Mouse (Mus musculus): ENCODE measurements around the gene Spink4. TPM values are rescaled to one million over a fixed set of nuclear protein-coding genes. Genes with fewer than 3 reads are reported as not detected.
A peak's percentile ranks its signal among the peaks of the same experiment; 100 is the strongest.
"Not testable (repeated sequence)": the region's sequence is repeated elsewhere in the genome, so short reads cannot be mapped to it uniquely, and the experiment has no call there.

The Spink4 gene
- polyA plus RNA-seq, 1 experiment from 2014 or later: not detected

DNA sequence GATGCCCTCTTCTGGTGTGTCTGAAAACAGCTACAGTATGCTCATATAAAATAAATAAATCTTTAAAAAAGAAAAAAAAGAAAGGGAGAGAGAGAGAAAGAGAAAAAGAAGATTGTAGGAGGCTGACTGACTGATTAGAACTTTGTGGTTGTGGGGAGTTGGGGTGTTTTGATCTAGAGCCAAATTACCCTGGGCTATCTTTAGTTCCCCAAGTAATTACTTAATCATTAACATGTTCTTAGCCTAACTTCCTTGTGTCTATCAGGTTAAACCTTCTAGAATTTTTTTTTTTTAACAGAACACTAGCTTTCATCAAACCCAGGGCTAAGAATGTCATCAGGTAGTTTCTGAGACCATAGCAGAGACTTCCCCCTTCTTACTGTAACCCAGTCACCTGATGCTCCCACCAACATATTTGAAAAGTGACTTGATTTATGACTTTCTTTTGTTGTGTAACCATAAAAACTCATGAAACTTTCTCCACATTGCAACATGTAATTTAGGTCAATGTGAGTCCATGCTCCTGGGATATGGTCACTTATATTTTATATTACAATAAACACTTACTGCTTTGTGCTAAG is 5.5 kb upstream of the Spink4 start:
- H3K27me3 ChIP-seq: no peaks in the 10 kb centered on the region
- ATAC-seq (ENCODE audit: low read depth): no peak
- no peak overlapping the region for H3K4me2 ChIP-seq

DNA sequence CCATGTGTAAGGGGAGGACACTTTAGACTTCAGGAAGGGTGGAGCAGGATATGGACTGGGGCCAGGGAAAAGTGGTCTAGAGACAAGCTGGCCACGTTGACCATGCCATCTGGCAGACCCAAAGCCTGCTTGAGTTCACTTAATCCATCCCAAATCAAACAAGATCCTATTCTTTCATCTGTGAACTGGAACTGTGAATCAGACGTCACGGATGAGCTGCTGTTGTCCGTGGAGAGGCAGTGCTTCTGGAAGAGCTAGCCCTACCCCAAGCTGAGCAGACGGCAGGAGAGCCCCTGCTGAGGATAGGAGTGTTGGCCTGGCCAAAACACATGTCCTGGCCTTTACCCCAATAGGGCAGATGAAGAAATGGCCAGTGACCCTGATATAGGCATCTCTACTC is 3.9 kb upstream of the Spink4 start:
- no peak for ATAC-seq (ENCODE audit: low read depth)
- Histone ChIP-seq H3K36me3 (no peaks in the 10 kb centered on the region), H3K27ac (replicated peaks) (no peak overlapping the region), H3K9me3 (no peaks in the 10 kb centered on the region), H3K27me3 (no peaks in the 10 kb centered on the region), H3K9ac (no peak overlapping the region), H3K4me3 (no peak overlapping the region), H3K4me1 (replicated peaks) (no peaks in the 10 kb centered on the region), H3K4me2 (no peak overlapping the region)
- WGBS: 78% methylated on average over 5 of the region's 5 CpGs

More for the DNA sequence above, 5.5 kb upstream of the Spink4 start:
- no peak overlapping the region for H3K4me3 ChIP-seq
- H3K4me1 ChIP-seq (replicated peaks): no peaks in the 10 kb centered on the region
- no peaks in the 10 kb centered on the region for H3K9me3 ChIP-seq
- H3K9ac ChIP-seq: no peak overlapping the region
- H3K27ac ChIP-seq (replicated peaks): no peak overlapping the region
- H3K36me3 ChIP-seq: no peaks in the 10 kb centered on the region

DNA sequence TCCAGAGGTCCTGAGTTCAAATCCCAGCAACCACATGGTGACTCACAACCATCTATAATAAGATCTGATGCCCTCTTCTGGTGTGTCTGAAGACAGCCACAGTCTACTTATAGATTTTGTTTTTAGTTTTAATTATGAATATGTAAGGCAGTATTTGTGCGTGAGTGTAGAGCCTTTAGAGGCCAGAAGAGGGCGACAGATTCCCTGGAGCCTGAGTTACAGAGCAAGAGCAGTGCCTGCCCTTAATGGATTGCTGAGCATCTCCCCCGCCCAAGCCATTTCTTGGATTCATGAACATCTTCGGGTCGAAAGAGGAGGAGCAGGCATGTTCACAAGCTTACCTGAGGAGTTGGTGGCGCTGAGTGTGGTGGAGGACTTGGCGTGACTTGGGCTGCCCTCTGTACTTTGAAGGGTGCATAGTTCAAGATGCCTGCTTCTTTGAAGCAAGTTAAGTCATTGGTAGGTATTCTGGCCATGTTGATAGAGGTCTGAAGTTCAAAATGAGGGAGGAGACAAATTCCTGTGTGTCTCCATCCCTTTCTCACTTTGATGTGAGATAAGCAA is 3.2 kb upstream of the Spink4 start:
- Histone ChIP-seq H3K9me3 (no peaks in the 10 kb centered on the region), H3K4me2 (no peak overlapping the region), H3K4me3 (no peak overlapping the region), H3K4me1 (replicated peaks) (no peaks in the 10 kb centered on the region), H3K36me3 (no peaks in the 10 kb centered on the region), H3K27ac (replicated peaks) (no peak overlapping the region), H3K9ac (no peak overlapping the region), H3K27me3 (no peaks in the 10 kb centered on the region)
- no peak for ATAC-seq (ENCODE audit: low read depth)
- WGBS: 85% methylated on average over 7 of the region's 7 CpGs

DNA sequence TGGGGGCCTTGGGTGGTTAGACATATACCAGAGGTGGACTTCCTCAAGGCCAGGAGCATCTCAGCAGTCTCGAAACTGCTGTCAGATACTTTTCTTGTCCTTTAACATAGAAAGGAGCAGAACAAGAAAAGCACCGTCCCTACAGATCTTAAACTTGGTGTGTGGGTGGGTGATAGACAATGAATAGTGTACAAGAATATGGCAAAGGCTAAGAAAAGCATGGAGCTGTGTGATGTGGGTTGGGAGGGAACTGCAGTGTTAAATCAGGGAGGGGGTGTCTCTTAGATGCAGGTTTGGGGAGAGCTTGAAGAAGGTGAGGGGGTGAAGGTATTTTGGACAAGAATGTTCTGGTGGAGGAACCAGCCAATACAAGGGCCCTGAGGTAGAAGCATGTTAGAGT is 724 bp downstream of the Spink4 start:
- no peak overlapping the region for H3K4me3 ChIP-seq
- no peaks in the 10 kb centered on the region for H3K36me3 ChIP-seq
- no peaks in the 10 kb centered on the region for H3K9me3 ChIP-seq
- H3K27me3 ChIP-seq: no peaks in the 10 kb centered on the region
- no peaks in the 10 kb centered on the region for H3K4me1 ChIP-seq (replicated peaks)
- no peak overlapping the region for H3K9ac ChIP-seq
- no peak for ATAC-seq (ENCODE audit: low read depth)
- H3K4me2 ChIP-seq: no peak overlapping the region
- H3K27ac ChIP-seq (replicated peaks): no peak overlapping the region
- 80% methylated on average over 2 of the region's 2 CpGs for WGBS

- no peaks in the 10 kb centered on the region for H3K27me3 ChIP-seq
- ATAC-seq (ENCODE audit: low read depth): no peak
- H3K9ac ChIP-seq: no peak overlapping the region
- H3K9me3 ChIP-seq: no peaks in the 10 kb centered on the region
- no peak overlapping the region for H3K4me3 ChIP-seq
- H3K4me2 ChIP-seq: no peak overlapping the region
- H3K36me3 ChIP-seq: no peaks in the 10 kb centered on the region
- no peaks in the 10 kb centered on the region for H3K4me1 ChIP-seq (replicated peaks)
- 73% methylated on average over 3 of the region's 3 CpGs for WGBS
- H3K27ac ChIP-seq (replicated peaks): no peak overlapping the region
These were observed 1.4 kb downstream of the Spink4 start for GRCm38 (mm10) chr4:40921288-40921687.

- no peak for ATAC-seq (ENCODE audit: low read depth)
- Histone ChIP-seq H3K4me2 (no peak overlapping the region), H3K4me1 (replicated peaks) (no peaks in the 10 kb centered on the region), H3K27me3 (no peaks in the 10 kb centered on the region), H3K27ac (replicated peaks) (no peak overlapping the region), H3K9me3 (no peaks in the 10 kb centered on the region), H3K9ac (no peak overlapping the region), H3K4me3 (no peak overlapping the region), H3K36me3 (no peaks in the 10 kb centered on the region)
- WGBS: 82% methylated on average over 6 of the region's 6 CpGs
These were observed 3.3 kb downstream of the Spink4 start for GRCm38 (mm10) chr4:40923087-40923651.

DNA sequence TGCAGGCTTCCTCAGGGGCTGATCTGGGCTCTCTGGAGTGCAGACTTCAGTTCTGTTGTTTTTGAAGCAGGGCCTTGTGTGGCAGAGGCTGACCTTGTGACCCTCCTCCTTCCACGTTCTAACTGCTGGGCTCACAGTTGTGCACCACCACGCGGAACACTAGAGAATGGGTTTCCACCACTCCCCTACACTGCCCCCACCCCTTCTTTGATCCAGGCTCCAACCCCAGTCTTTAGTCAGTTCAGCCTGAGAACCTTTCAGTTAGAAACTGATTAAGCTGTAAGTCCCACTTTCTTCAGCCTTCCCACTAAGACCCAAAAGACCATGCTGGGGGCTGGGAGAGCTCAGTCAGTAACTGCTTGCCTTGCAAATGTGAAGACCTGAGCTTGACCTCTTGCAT is 5.7 kb downstream of the Spink4 start:
- 51% methylated on average over 3 of the region's 3 CpGs for WGBS
- Histone ChIP-seq H3K9me3 (no peaks in the 10 kb centered on the region), H3K27me3 (no peaks in the 10 kb centered on the region), H3K36me3 (no peaks in the 10 kb centered on the region), H3K4me2 (no peak overlapping the region), H3K27ac (replicated peaks) (no peak overlapping the region), H3K4me1 (replicated peaks) (no peaks in the 10 kb centered on the region), H3K4me3 (no peak overlapping the region), H3K9ac (no peak overlapping the region)
- ATAC-seq (ENCODE audit: low read depth): no peak

DNA sequence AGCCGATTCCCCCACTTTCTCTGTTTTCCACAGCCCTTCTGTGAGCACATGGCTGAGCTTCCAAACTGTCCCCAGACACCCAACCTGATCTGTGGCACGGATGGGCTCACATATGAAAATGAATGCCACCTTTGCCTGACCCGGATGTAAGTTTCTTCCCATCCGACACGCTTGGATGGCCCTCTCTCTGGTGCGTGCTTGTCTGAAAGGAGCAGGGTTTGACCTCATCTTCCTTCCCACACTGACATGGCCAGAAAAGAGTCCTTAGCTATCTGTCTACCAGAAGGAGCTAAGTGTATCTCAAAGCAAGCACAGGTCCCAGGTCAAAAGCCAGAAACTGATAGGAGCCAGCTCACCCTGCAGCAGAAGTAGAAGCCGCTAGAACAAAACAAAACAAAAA is 9.2 kb downstream of the Spink4 start:
- H3K9me3 ChIP-seq: no peaks in the 10 kb centered on the region
- no peaks in the 10 kb centered on the region for H3K27me3 ChIP-seq
- no peak overlapping the region for H3K4me3 ChIP-seq
- no peak for ATAC-seq (ENCODE audit: low read depth)
- no peak overlapping the region for H3K27ac ChIP-seq (replicated peaks)
- H3K9ac ChIP-seq: no peak overlapping the region
- peaks cover 21% of the 10 kb centered on the region for H3K36me3 ChIP-seq
- H3K4me1 ChIP-seq (replicated peaks): no peaks in the 10 kb centered on the region
- no peak overlapping the region for H3K4me2 ChIP-seq
- WGBS: 80% methylated on average over 7 of the region's 7 CpGs

DNA sequence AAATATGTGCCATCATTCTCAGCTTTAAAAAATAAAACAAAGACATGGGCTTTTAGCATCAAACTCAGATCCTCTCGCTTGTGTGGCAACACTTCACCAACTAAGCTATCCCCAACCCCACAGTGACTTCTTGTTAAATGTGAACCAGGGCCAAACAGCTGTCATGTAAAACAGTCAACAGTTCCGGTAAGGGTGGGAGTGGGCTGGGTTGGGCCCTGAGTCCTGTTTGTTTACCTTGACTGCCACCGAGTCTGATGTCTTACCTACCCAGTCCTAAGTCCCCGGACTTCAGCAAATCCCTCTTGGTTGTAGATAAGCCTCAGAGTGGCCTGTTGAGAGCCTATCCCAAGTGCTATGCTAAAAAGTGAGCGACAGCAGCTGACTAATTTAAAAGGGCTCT is 13.8 kb downstream of the Spink4 start:
- ATAC-seq (ENCODE audit: low read depth): no peak
- Histone ChIP-seq H3K4me1 (replicated peaks) (no peaks in the 10 kb centered on the region), H3K9me3 (no peaks in the 10 kb centered on the region), H3K27ac (replicated peaks) (no peak overlapping the region), H3K9ac (no peak overlapping the region), H3K4me2 (no peak overlapping the region), H3K4me3 (no peak overlapping the region), H3K27me3 (no peaks in the 10 kb centered on the region), H3K36me3 (peaks cover 62% of the 10 kb centered on the region)
- WGBS: 96% methylated on average over 5 of the region's 5 CpGs

GRCm38 (mm10) chr4:40934369-40934768 is 14.5 kb downstream of the Spink4 start:
- H3K9me3 ChIP-seq; ATAC-seq (ENCODE audit: low read depth); H3K4me3 ChIP-seq; H3K27me3 ChIP-seq; H3K9ac ChIP-seq; H3K27ac ChIP-seq (replicated peaks); H3K4me1 ChIP-seq (replicated peaks); H3K4me2 ChIP-seq: not testable (repeated sequence)
- peaks cover 69% of the 10 kb centered on the region for H3K36me3 ChIP-seq
- 95% methylated on average over 3 of the region's 3 CpGs for WGBS

- Histone ChIP-seq H3K27ac (replicated peaks) (peak overlapping the region; percentile 28; the same call in 1 of the 2 replicates), H3K4me1 (replicated peaks) (no peaks in the 10 kb centered on the region), H3K4me2 (no peak overlapping the region), H3K36me3 (peaks cover 88% of the 10 kb centered on the region), H3K9me3 (peaks cover 7% of the 10 kb centered on the region; the same call in 1 of the 2 replicates), H3K27me3 (no peaks in the 10 kb centered on the region), H3K9ac (no peak overlapping the region), H3K4me3 (no peak overlapping the region)
- ATAC-seq (ENCODE audit: low read depth): peak; percentile 87
- 69% methylated on average over 9 of the region's 9 CpGs for whole genome bisulfite sequencing
These were observed 16.5 kb downstream of the Spink4 start for GRCm38 (mm10) chr4:40936175-40936839.

DNA sequence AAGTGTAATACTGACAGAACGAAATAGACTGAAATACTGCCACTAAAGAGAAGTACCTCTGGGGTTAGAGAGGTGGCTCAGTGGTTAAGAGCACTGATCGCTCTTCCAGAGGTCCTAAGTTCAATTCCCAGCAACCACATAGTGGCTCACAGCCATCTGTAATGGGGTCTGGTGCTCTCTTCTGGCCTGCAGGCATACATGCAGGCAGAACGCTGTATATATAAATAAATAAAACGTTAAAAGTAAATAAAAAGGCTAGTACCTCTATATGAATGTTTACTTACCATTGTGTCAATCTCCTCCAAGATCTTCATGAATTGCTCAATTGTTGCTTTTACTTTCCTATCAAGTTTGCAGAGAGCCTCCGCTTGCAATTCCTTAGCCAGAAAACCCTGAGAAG is 18.9 kb downstream of the Spink4 start:
- peaks cover 93% of the 10 kb centered on the region for H3K36me3 ChIP-seq
- H3K4me2 ChIP-seq: no peak overlapping the region
- 98% methylated on average over 5 of the region's 5 CpGs for WGBS

More for the DNA sequence above, 18.9 kb downstream of the Spink4 start:
- H3K4me3 ChIP-seq: no peak overlapping the region
- no peak overlapping the region for H3K27ac ChIP-seq (replicated peaks)
- H3K9me3 ChIP-seq: peaks cover 7% of the 10 kb centered on the region; the same call in 1 of the 2 replicates
- ATAC-seq (ENCODE audit: low read depth): no peak
- no peaks in the 10 kb centered on the region for H3K27me3 ChIP-seq
- no peak overlapping the region for H3K9ac ChIP-seq
- no peaks in the 10 kb centered on the region for H3K4me1 ChIP-seq (replicated peaks)

Data from neural tube, embryonic 13.5 days (tissue).